Mouse (Mus musculus) mouse embryonic stem cell (cell line): Measurements from ENCODE around the gene Pimreg.

Source experiments
- in situ Hi-C, 2 experiments: fragments of 300-500 bp; cut with MboI; formaldehyde crosslinking; loops; 1 replicate in 1 of 2; 3 replicates in 1 of 2; pipeline ENCODE4 v1.14.3; 2019 to 2020; ENCODE audit warnings: low sequenced_read_pairs in 2 of 2, low pct_unique_long_range_greater_than_20kb in 1 of 2, mixed read lengths in 1 of 2; ENCODE audit not compliant: unreplicated experiment in 1 of 2

The Pimreg gene

GRCm38 (mm10) chr11:72041768-72042607, at the start of gene Pimreg:
Gene Pimreg, plus strand, starts transcription at chr11:72042032.
- in situ Hi-C loops: no loop called here

- in situ Hi-C loops: no loop called here
Measured at GRCm38 (mm10) chr11:71992438-71992837, 49.4 kb upstream of the Pimreg start.

- in situ Hi-C loops: no loop called here
Measured at GRCm38 (mm10) chr11:71995968-71996511, 45.8 kb upstream of the Pimreg start.

- in situ Hi-C loops: no loop called here
Measured at GRCm38 (mm10) chr11:71996805-71997204, 45.0 kb upstream of the Pimreg start.

GRCm38 (mm10) chr11:72000194-72000593, 41.6 kb upstream of the Pimreg start:
- in situ Hi-C loops: no loop called here

GRCm38 (mm10) chr11:72002138-72002853, 39.5 kb upstream of the Pimreg start:
- in situ Hi-C loops: no loop called here

- in situ Hi-C loops: no loop called here
Measured at GRCm38 (mm10) chr11:72003171-72003570, 38.7 kb upstream of the Pimreg start.

- in situ Hi-C loops: no loop called here
Measured at GRCm38 (mm10) chr11:72005547-72005946, 36.3 kb upstream of the Pimreg start.

- in situ Hi-C loops: no loop called here
Measured at GRCm38 (mm10) chr11:72010367-72010766, 31.5 kb upstream of the Pimreg start.

- in situ Hi-C loops: no loop called here
Measured at GRCm38 (mm10) chr11:72010940-72011722, 30.7 kb upstream of the Pimreg start.

- in situ Hi-C loops: no loop called here
Measured at GRCm38 (mm10) chr11:72011955-72012354, 29.9 kb upstream of the Pimreg start.

- in situ Hi-C loops: no loop called here
Measured at GRCm38 (mm10) chr11:72014674-72015073, 27.2 kb upstream of the Pimreg start.

GRCm38 (mm10) chr11:72016518-72017252, 25.1 kb upstream of the Pimreg start:
- in situ Hi-C loops: no loop called here

GRCm38 (mm10) chr11:72017253-72017601, 24.6 kb upstream of the Pimreg start:
- in situ Hi-C loops: no loop called here

GRCm38 (mm10) chr11:72021015-72021414, 20.8 kb upstream of the Pimreg start:
- in situ Hi-C loops: no loop called here

- in situ Hi-C loops: no loop called here
Measured at GRCm38 (mm10) chr11:72022827-72023226, 19.0 kb upstream of the Pimreg start.

- in situ Hi-C loops: no loop called here
Measured at GRCm38 (mm10) chr11:72023581-72023980, 18.3 kb upstream of the Pimreg start.

GRCm38 (mm10) chr11:72024193-72024781, 17.5 kb upstream of the Pimreg start:
- in situ Hi-C loops: no loop called here
